Mouse (Mus musculus) natural killer cell, adult 2 months (primary cell): ENCODE results near the gene Slc12a9.
"Not testable (repeated sequence)": the region's sequence is repeated elsewhere in the genome, so short reads cannot be mapped to it uniquely, and the experiment has no call there.

ENCODE experiments used
- DNase-seq, 2 experiments: peaks; one replicate each; pipeline ENCODE4 v3.0.0; 2022; ENCODE audit warnings: low spot score in 2 of 2

Slc12a9 gene

DNA sequence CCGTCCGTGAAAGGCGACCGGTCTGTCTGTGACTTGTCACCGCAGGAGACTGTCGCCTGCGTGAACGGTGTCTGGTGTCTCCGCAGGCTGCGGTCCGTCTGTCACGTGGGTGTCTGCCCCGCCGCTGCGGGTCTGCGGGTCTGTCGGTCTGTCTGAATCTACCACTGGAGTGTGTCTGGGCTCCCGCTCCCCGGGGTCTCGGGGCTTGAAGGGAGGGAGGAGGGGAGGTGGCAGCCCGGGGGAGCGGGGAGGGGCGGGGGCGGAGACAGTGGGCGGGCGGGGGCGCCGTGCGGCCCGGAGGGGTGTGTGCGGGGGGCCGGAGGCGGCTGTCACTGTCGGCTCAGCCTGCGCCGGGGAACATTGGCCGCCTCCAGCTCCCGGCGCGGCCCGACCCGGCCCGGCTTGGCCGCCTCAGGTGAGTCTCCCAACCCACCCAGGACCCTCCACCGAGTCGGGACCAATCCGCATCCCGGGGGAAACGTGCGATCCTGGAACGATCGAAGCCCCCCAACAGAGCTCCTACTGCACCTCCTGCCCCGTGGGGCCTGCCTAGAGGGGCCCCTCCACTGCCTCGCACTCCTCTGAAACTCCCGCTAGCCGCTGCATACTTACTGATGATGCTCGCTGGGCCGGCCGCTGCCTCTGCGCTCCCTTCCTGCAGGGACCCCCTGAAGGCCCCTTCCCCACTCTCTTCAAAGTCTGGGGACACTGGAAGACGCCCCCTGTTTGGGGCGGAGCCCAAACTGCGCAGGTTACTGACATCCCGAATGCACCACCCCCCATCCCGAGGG is 45.2 kb downstream of the Slc12a9 start:
- DNase-seq = peak; percentile 32 to 45

DNA sequence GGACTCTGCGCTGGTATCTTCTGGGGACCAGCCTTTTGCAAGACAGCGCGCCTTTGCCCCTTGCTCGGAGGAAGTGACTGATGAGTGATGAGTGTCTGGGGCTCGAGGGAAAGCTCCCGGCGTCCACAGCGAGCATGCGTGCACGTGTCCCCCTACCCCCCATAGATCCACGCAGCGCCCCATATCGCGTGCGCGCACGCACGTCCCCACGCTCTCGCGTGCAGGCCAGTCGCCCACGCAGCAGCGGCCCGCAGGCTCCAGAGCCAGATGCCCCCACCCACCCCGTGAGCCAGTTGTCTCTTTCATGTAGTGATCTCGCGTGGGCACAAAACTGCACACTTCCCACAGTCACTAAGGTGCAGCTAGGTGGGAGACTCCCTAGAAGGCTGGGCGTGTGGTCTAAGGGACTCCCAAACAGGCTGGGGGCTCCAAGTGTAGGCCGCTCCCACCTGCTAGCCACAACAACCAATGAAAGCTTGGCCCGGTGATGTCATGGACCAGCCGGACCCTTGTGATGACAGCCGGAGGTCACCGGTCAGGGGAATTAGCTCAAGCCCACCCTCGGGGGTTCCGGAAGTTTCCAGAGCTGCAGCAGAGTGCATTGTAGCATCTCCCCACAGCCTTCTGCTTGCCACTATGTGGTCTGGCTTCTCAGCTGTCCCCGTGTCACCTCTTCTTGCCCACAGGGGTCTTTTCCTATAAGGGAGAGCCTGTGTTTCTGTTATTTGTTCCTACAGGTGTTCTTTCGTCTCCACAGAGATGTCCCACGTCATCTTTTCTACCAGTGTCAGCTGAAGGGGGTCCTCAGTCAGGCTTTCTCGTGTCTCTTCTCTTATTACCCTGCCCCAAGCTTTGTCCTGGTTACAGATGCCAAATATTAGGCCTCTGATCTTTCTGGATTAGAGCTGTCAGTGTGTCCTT is 46.1 kb downstream of the Slc12a9 start, which contains the start of gene Ache:
Ache (plus strand) TSS at position 488 of the 921 bp plus-strand sequence.
- peak in 1 of 2 experiments; percentile 25 for DNase-seq

- peak; percentile 61 to 84 for DNase-seq
Measured at GRCm38 (mm10) chr5:137286655-137287031, 46.8 kb downstream of the Slc12a9 start.

DNA sequence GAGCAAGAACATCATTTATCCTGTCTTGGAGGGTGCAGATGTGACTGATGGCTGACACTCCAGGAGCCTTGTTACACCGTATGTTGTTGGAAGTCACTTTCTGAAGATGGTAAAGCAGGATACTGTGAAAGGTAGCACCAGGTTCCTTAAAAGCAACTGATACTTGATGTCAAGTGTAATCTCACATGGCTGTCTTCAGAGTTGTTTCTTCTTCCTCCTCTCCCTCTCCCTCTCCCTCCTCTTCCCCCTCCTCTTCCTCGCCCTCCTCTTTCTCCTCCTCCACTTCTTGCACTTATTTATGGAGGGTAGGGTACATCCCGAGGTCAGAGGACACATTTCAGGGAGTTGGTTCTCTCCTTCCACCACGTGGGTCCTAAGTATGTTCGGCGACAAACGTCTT is 47.4 kb downstream of the Slc12a9 start:
- no peak for DNase-seq

GRCm38 (mm10) chr5:137285045-137285444 is 48.4 kb downstream of the Slc12a9 start:
- peak; percentile 42 to 71 for DNase-seq

DNA sequence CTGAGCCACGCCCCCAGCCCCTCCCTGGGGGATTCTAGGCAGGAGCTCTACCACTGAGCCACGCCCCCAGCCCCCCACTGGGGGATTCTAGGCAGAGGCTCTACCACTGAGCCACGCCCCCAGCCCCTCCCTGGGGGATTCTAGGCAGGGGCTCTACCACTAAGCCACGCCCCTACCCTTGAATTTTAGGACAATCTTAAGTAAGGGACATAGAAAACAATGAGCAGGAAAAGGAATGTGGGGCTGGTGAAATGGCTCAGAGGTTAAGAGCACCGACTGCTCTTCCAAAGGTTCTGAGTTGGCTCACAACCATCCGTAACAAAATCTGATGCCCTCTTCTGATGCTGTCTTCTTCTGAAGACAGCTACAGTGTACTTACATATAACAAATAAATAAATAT is 49.0 kb downstream of the Slc12a9 start:
- not testable (repeated sequence) for DNase-seq

GRCm38 (mm10) chr5:137277360-137278342 is 55.7 kb downstream of the Slc12a9 start:
- no peak for DNase-seq

GRCm38 (mm10) chr5:137268131-137268910 is 65.1 kb downstream of the Slc12a9 start:
- DNase-seq = no peak

DNA sequence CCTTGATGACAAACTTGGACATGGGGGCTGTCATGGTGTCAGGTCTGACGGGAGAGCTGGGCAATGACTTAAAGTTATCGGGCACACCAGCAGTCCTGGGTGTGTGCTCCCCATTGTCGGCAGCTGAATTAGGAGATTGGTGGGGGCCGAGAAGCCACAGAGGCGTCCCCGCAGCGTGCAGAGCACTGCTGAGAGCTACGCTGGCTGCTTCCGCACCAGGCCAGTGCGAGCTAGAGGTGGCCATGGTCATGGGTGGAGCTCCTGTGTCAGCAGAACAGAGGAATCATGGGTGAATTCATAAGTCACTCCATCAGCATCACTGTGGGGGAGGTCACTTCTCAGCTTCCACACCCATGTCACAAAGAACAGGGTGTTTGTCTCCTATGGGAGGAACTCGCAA is 68.6 kb downstream of the Slc12a9 start:
- no peak for DNase-seq
